Mouse (Mus musculus) embryonic facial prominence, embryonic 10.5 days (tissue): ENCODE data around the gene Pla2g6. TPM values are rescaled to one million over a fixed set of nuclear protein-coding genes. Genes with fewer than 3 reads are reported as not detected.

Experiments
- DNase-seq: peaks from one replicate; pipeline ENCODE4 v3.0.0-alpha.2; 2017; ENCODE audit warnings: low spot score
- H3K27ac ChIP-seq: fragments of 300-500 bp; sonication (generic); replicated peaks from 2 replicates; pipeline ENCODE4 v1.5.1; 2016; ENCODE audit warnings: mild to moderate bottlenecking
- H3K27me3 ChIP-seq: fragments of 300-500 bp; sonication (generic); replicated peaks from 2 replicates; pipeline ENCODE4 v1.6.1; 2016; ENCODE audit warnings: low read depth, mild to moderate bottlenecking; ENCODE audit not compliant: poor library complexity, severe bottlenecking
- H3K36me3 ChIP-seq: fragments of 300-500 bp; sonication (generic); replicated peaks from 2 replicates; pipeline ENCODE4 v1.6.1; 2016; ENCODE audit warnings: mild to moderate bottlenecking, moderate library complexity
- H3K4me1 ChIP-seq: fragments of 300-500 bp; sonication (generic); 2 replicates; pipeline ENCODE4 v1.6.1; 2016
- H3K4me3 ChIP-seq: fragments of 300-500 bp; sonication (generic); 2 replicates; pipeline ENCODE4 v1.5.1; 2016; ENCODE audit warnings: mild to moderate bottlenecking, moderate library complexity
- H3K9me3 ChIP-seq: fragments of 300-500 bp; sonication (generic); 2 replicates; pipeline ENCODE4 v1.6.1; 2016; ENCODE audit warnings: mild to moderate bottlenecking
- whole genome bisulfite sequencing: fragments of 180-500 bp; shearing (Covaris S2); methylation state at CpG from one replicate; pipeline ENCODE4 v1.1.7; 2016; 5-methylcytosine and 5-hydroxymethylcytosine counted together
- microRNA counts: library from miRNA; unstranded; fragments of <30 nt; microRNA quantifications from one replicate; lab custom pipeline; 2017
- microRNA-seq: library from miRNA; unstranded; fragments of <30 nt; microRNA quantifications from one replicate; pipeline ENCODE4, GENCODE M21; 2017
- polyA plus RNA-seq: library from polyadenylated mRNA; unstranded; fragments of >200 nt; fragmentation: Nextera tagmentation; extraction: Ambion mirVana; gene quantifications from 2 replicates; pipeline ENCODE4 v1.2.1, GENCODE M21; 2016

Pla2g6 gene
- polyA plus RNA-seq, 1 experiment from 2014 or later: 18.4 TPM

GRCm38 (mm10) chr15:79238036-79238435 is 90.2 kb downstream of the Pla2g6 start:
- H3K27me3 ChIP-seq: no peaks in the 10 kb centered on the region
- no peaks in the 10 kb centered on the region for H3K4me1 ChIP-seq
- no peak for DNase-seq
- 89% methylated on average over 6 of the region's 6 CpGs for WGBS
- H3K4me3 ChIP-seq: no peak overlapping the region
- peaks cover 91% of the 10 kb centered on the region for H3K36me3 ChIP-seq
- H3K27ac ChIP-seq: no peak overlapping the region
- H3K9me3 ChIP-seq: no peaks in the 10 kb centered on the region

MicroRNAs encoded within 50 kb of the gene (microRNA counts, 519-probe panel; counts per million panel counts)
- 188 counts per million, percentile 57 among the panel's probes with 10 or more counts for microRNA mmu-miR-1943 (lab: Ali Mortazavi, UCI)

Small RNA genes lying within 50 kb of the gene (microRNA-seq; reads per million reads assigned to microRNA genes)
- gene Mir1943: 2.1 reads per million

Other genes with a start within 250 kb of the Pla2g6 start
- 7.3 and 7.4 TPM in 2 replicates for gene Micall1, start 219.5 kb downstream of the Pla2g6 start, polyA plus RNA-seq
- gene Polr2f, start 187.4 kb downstream of the Pla2g6 start, polyA plus RNA-seq: 414 and 440 TPM in 2 replicates
- 8.0 and 8.2 TPM in 2 replicates for gene 1700088E04Rik, start 187.1 kb downstream of the Pla2g6 start, polyA plus RNA-seq
- gene Sox10, start 163.2 kb downstream of the Pla2g6 start, polyA plus RNA-seq: 11.4 and 12.9 TPM in 2 replicates
- 45.6 and 50.1 TPM in 2 replicates for gene Pick1, start 99.2 kb downstream of the Pla2g6 start, polyA plus RNA-seq
- gene Gm49486, start 99.0 kb downstream of the Pla2g6 start, polyA plus RNA-seq: 0.29 and 0.35 TPM in 2 replicates
- gene Slc16a8, start 73.6 kb downstream of the Pla2g6 start, polyA plus RNA-seq: 0.16 and 0.34 TPM in 2 replicates
- 2.5 and 6.0 TPM in 2 replicates for gene Baiap2l2, start 42.9 kb downstream of the Pla2g6 start, polyA plus RNA-seq
- 1.2 and 1.8 TPM in 2 replicates for gene Maff, start 18.2 kb upstream of the Pla2g6 start, polyA plus RNA-seq
- 57.7 and 58.9 TPM in 2 replicates for gene Tmem184b, start 75.2 kb upstream of the Pla2g6 start, polyA plus RNA-seq
- gene Csnk1e, start 127.2 kb upstream of the Pla2g6 start, polyA plus RNA-seq: 143 and 156 TPM in 2 replicates
- gene Kcnj4, start 176.9 kb upstream of the Pla2g6 start, polyA plus RNA-seq: not detected in 2 replicates
- 7.1 and 8.8 TPM in 2 replicates for gene Kdelr3, start 188.0 kb upstream of the Pla2g6 start, polyA plus RNA-seq
- gene Ddx17, start 218.4 kb upstream of the Pla2g6 start, polyA plus RNA-seq: 43.7 and 44.9 TPM in 2 replicates